Mouse (Mus musculus) limb, embryonic 13.5 days (tissue): Measurements from ENCODE around the gene Ppp1r1b. TPM values are rescaled to one million over a fixed set of nuclear protein-coding genes. Genes with fewer than 3 reads are reported as not detected.

Experiments used
- ATAC-seq: fragments of 200-750 bp; cut with Nextera tagmentation; 2 replicates; pipeline ENCODE4 v1.8.0; 2017; ENCODE audit warnings: low read depth, moderate number of reproducible peaks, moderate TSS enrichment; ENCODE audit not compliant: low FRiP score
- H3K27ac ChIP-seq: fragments of 300-500 bp; sonication (generic); 2 replicates; pipeline ENCODE4 v1.5.1; 2015; ENCODE audit warnings: inconsistent platforms, mild to moderate bottlenecking, moderate library complexity
- H3K27me3 ChIP-seq: fragments of 300-500 bp; sonication (generic); 2 replicates; pipeline ENCODE4 v1.6.1; 2015; ENCODE audit warnings: mild to moderate bottlenecking, inconsistent platforms
- H3K36me3 ChIP-seq: fragments of 300-500 bp; sonication (generic); 2 replicates; pipeline ENCODE4 v1.6.1; 2015; ENCODE audit warnings: inconsistent platforms, mild to moderate bottlenecking, moderate library complexity
- H3K4me1 ChIP-seq: fragments of 300-500 bp; sonication (generic); 2 replicates; pipeline ENCODE4 v1.6.1; 2015; ENCODE audit warnings: inconsistent platforms
- H3K4me2 ChIP-seq: fragments of 300-500 bp; sonication (generic); replicated peaks from 2 replicates; pipeline ENCODE4 v1.6.1; 2015; ENCODE audit warnings: inconsistent platforms, mild to moderate bottlenecking, moderate library complexity
- H3K4me3 ChIP-seq: fragments of 300-500 bp; sonication (generic); 2 replicates; pipeline ENCODE4 v1.5.1; 2015; ENCODE audit warnings: moderate library complexity, mild to moderate bottlenecking, inconsistent platforms
- H3K9ac ChIP-seq: fragments of 300-500 bp; sonication (generic); 2 replicates; pipeline ENCODE4 v1.6.1; 2015; ENCODE audit warnings: mild to moderate bottlenecking, inconsistent platforms
- H3K9me3 ChIP-seq: fragments of 300-500 bp; sonication (generic); 2 replicates; pipeline ENCODE4 v1.6.1; 2016; ENCODE audit warnings: inconsistent platforms
- WGBS: fragments of 180-500 bp; shearing (Covaris S2); methylation state at CpG from one replicate; pipeline ENCODE4 v1.1.7; 2015; 5-methylcytosine and 5-hydroxymethylcytosine counted together
- polyA plus RNA-seq: library from polyadenylated mRNA; unstranded; fragments of >200 nt; fragmentation: Nextera tagmentation; extraction: Ambion mirVana; gene quantifications from 2 replicates; pipeline ENCODE4 v1.2.1, GENCODE M21; 2015

The Ppp1r1b gene
- polyA plus RNA-seq, 1 experiment from 2014 or later = 1.5 TPM

DNA sequence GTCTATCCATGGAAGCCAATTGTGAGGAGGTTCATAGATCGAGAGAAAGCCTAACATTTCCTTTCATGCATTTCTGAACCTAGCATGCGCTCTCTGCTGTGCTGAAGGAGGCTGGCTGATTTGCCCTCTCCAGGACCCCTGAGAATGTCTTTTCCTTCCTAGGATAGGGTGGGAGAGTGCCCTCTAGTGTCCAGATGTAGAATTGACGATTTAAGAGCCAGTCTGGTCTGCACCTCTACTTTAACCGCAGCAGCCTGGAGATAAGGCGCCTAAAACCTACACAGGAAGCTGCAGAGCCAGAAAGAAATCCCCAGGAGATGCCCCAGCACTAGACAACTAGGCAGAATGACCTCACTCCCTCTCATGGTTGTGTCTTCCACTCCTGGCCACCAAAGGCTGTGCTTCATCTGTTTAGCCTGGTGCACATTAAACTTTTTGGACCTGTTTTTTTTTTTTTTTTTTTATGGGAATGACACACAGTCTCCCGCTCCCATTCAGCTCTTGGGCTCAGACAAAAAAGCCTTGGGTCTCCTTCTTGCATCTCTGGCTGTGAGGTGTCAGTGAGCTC is 7.6 kb downstream of the Ppp1r1b start:
- no peaks in the 10 kb centered on the region for H3K9me3 ChIP-seq
- H3K27me3 ChIP-seq = peaks cover 45% of the 10 kb centered on the region
- H3K4me3 ChIP-seq = no peak overlapping the region

DNA sequence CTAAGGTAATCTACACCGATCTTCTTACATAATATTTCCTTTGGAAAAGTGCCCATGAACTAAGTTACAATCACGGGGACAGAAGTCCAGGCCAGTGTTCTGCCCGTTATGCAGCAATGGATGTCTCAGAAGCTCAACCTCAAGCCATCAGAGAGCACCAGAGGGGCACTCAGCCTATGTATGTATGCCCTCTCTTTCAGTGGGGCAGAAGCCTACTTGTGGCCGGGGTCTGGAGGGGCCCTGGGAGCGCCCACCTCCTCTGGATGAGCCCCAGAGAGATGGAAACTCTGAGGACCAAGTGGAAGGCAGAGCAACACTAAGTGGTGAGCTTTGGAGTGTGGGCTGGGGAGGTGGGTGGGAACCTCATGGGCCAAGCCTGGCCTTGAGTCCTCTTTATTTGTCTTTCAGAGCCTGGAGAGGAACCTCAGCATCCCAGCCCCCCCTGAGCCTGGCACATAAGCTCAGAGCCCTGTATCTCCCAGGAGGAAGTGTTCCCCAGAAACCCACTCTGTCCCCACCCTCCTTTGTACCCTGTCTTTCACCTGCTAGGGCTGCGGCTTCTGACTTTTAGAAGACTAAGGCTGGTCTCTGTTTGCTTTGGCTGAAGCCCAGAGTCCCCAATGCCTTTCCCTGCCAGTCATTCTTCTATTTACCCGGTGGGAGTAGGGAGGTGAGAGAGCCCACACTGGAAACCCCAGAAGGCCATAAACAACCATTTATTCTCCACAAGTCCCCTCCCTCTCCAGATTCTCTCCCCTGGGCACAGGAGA is 8.6 kb downstream of the Ppp1r1b start:
- Histone ChIP-seq H3K4me3 (no peak overlapping the region), H3K4me2 (0 out of 2 replicates have a peak overlapping the region, but pooled peaks have one; percentile 74), H3K9me3 (no peaks in the 10 kb centered on the region), H3K27ac (no peak overlapping the region), H3K27me3 (peaks cover 35% of the 10 kb centered on the region), H3K4me1 (peaks cover 48% of the 10 kb centered on the region), H3K9ac (no peak overlapping the region), H3K36me3 (no peaks in the 10 kb centered on the region)
- no peak for ATAC-seq
- 78% methylated on average over 7 of the region's 7 CpGs for WGBS

More for the DNA sequence above, 7.6 kb downstream of the Ppp1r1b start:
- no peak overlapping the region for H3K4me2 ChIP-seq
- no peak overlapping the region for H3K9ac ChIP-seq
- peaks cover 48% of the 10 kb centered on the region for H3K4me1 ChIP-seq
- WGBS = 7% methylated on average over 6 of the region's 6 CpGs
- no peak for ATAC-seq
- no peak overlapping the region for H3K27ac ChIP-seq
- H3K36me3 ChIP-seq = no peaks in the 10 kb centered on the region

DNA sequence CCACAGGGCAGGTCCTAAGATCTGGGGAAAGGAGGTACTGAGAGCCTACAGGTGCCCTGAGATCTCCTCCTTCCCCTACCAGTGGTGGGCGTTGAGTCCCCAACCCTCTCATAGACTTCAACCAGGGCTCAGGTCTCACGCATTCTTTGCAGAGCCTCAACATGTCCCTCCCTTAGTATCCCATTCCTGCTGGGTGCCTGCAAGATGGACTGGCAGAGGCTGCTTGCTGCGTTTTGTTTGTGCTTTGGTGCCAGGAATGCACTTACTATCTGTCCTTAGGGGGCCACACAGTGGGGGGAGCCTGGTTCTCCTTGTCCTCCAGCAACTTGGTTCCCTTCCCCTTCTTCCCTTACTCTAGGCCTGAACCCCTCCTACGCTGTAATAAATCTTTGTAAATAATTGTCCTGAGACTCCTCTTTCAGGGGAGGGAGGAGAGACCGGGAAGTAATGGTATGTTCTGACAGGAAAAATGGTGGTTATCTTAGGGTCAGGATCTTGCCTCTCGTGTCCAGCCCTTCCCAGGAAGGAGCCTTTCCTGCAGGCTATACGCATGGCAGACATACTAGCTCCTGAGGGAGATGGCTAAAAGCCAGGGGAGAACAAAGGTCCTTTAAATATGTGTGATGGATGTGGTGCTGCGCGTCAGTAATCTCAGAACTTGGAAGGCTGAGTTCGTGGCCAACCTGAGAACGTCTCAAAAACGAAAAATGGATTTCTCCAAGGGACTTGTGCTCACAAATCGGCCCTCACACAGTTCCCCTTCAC is 9.4 kb downstream of the Ppp1r1b start:
- Histone ChIP-seq H3K4me3 (peak overlapping the region; percentile 66), H3K9ac (peak overlapping the region; percentile 74), H3K27me3 (peaks cover 28% of the 10 kb centered on the region), H3K4me1 (peaks cover 48% of the 10 kb centered on the region), H3K9me3 (no peaks in the 10 kb centered on the region), H3K36me3 (no peaks in the 10 kb centered on the region), H3K4me2 (peak overlapping the region; percentile 74), H3K27ac (peak overlapping the region; percentile 79)
- 7% methylated on average over 13 of the region's 13 CpGs for WGBS
- ATAC-seq = no peak

DNA sequence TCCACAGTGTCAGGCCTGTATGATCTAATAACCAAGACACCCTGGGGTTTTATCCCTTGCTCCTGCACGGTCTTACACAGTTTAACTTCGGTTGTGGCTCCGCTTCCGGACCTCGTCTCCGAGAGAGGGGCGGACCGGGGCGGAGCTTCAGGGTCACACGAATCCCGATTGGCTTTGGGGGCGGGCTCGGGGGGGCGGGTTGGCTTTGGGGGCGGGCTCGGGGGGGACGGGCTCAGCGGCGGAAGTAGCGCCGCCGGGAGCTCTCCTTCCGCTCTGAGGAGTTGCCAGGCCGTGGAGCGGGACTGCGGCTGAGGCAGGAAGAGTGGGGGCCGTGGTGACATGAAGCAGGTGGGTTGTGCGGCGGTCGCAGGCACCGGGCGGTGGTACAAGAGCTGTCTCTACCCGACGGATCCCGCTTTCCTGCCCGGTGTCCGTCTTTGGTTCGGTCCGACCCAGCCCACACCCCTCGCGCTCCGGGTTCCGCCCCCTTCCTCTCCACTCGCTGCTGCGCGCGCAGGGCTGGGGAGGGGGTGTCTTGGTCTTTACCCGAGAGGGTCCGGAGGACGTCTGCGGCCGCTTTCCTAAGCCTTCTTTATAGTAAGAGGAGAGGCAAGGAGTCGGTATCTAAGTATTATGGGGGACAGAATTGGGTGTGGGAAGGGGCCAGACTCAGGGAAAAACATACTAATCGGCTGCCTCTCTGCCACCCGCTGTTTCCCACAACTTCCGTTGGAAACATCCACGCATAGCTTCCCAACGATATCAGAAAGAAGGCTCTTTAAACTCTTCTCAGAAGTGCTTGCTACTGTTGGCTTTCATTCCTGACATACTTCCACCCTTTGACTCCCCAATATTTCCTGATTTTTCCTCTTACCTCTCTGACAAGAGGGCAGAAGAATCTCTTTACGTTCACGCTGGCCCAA is 10.2 kb downstream of the Ppp1r1b start, which contains the start of gene Stard3:
TSS of gene Stard3 (plus strand) at position 208 of the 923 bp plus-strand sequence.
- H3K4me3 ChIP-seq = peak within 1 kb of the TSS; percentile 66
- H3K9ac ChIP-seq = peak within 1 kb of the TSS; percentile 74
- H3K4me1 ChIP-seq = peaks cover 45% of the 10 kb centered on the region
- WGBS = under 1% methylated on average over 60 of the region's 60 CpGs
- peaks cover 19% of the 10 kb centered on the region for H3K27me3 ChIP-seq
- no peaks in the 10 kb centered on the region for H3K9me3 ChIP-seq
- ATAC-seq = peak; percentile 90
- no peaks in the 10 kb centered on the region for H3K36me3 ChIP-seq
- peak within 1 kb of the TSS; percentile 86 for H3K27ac ChIP-seq
- peak within 1 kb of the TSS; percentile 85 for H3K4me2 ChIP-seq

DNA sequence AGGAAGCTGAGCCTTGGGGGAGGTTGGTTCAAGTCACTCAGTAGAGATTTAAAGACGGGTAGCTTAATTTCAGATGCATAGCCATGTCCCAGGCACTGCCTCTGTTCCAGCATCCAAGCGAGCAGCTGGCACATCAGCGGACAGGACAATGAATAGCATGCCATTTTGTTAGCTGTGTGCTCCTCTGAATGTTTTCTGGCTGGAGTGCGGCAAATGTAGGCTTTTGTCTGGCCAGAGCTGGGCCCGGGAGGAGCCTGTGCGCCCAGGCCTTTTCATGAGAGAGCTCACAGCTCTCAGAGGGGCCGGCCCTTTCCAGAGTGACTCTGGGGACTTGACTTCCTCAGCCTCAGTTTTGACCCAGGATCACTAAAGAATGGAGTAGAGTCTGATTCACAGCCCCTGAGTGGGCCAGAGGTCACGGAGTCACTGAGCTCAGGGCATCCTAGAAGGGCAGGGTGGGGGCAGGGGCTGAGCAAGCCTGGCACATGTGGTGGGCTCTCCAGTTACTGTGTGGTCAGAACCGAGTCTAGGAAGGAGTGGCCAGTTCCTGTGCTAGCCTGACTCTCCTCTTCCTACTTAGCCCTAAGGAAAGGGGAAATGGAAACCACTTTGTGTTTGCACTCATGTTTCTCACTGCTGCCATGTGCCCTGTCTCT is 12.8 kb downstream of the Ppp1r1b start:
- 80% methylated on average over 9 of the region's 9 CpGs for WGBS
- no peak for ATAC-seq
- no peak overlapping the region for H3K4me3 ChIP-seq
- H3K9me3 ChIP-seq = no peaks in the 10 kb centered on the region
- H3K4me2 ChIP-seq = no peak overlapping the region
- no peak overlapping the region for H3K27ac ChIP-seq
- no peaks in the 10 kb centered on the region for H3K36me3 ChIP-seq
- H3K9ac ChIP-seq = peak overlapping the region; percentile 45
- no peaks in the 10 kb centered on the region for H3K27me3 ChIP-seq
- H3K4me1 ChIP-seq = peaks cover 23% of the 10 kb centered on the region

DNA sequence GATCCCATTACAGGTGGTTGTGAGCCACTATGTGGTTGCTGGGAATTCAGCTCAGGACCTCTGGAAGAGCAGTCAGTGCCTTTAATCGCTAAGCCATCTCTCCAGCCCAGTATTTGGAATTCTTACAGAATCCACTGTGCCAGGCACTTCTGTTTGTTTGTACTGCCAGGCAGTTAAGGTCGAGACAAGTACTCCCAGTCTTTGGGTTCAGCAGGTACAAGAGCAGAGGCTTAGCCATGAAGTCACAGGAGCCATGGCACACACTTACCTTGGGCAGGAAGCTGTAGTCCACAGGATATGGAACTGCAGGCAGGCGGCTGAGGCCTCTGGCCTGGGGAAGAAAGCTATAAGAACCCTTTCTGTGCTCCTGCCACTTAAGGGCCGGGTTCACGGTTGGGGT is 15.6 kb downstream of the Ppp1r1b start:
- no peak overlapping the region for H3K4me3 ChIP-seq
- peaks cover 10% of the 10 kb centered on the region for H3K4me1 ChIP-seq
- no peak overlapping the region for H3K27ac ChIP-seq
- no peaks in the 10 kb centered on the region for H3K9me3 ChIP-seq
- WGBS = 81% methylated on average over 5 of the region's 5 CpGs
- no peaks in the 10 kb centered on the region for H3K27me3 ChIP-seq
- no peak for ATAC-seq
- peaks cover 4% of the 10 kb centered on the region; the same call in 1 of the 2 replicates for H3K36me3 ChIP-seq
- H3K9ac ChIP-seq = no peak overlapping the region
- H3K4me2 ChIP-seq = no peak overlapping the region

DNA sequence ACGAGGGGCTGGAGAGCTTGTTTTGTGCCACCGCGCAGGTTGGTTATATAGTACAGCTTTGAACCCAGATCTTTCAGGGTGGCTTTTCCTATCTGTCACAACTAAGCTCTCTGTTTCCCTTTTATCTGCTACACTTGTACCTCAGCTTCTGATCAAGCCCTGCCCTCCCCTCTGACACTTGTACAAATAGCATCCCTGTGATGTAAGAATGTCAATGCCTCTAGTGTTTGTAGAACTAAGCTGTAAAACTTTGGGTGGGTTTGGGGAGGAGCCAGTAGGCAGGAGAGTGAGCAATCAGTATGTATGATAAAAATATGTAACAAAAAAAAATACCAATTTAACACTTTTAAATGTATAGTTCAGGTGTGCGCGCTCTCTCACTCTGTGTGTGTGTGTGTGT is 16.2 kb downstream of the Ppp1r1b start:
- H3K9ac ChIP-seq = no peak overlapping the region
- no peak overlapping the region for H3K4me2 ChIP-seq
- WGBS = 91% methylated on average over 5 of the region's 5 CpGs
- peaks cover 4% of the 10 kb centered on the region; the same call in 1 of the 2 replicates for H3K36me3 ChIP-seq
- H3K27me3 ChIP-seq = no peaks in the 10 kb centered on the region
- no peak for ATAC-seq
- no peak overlapping the region for H3K27ac ChIP-seq
- H3K4me3 ChIP-seq = no peak overlapping the region
- H3K4me1 ChIP-seq = peaks cover 5% of the 10 kb centered on the region
- H3K9me3 ChIP-seq = no peaks in the 10 kb centered on the region

DNA sequence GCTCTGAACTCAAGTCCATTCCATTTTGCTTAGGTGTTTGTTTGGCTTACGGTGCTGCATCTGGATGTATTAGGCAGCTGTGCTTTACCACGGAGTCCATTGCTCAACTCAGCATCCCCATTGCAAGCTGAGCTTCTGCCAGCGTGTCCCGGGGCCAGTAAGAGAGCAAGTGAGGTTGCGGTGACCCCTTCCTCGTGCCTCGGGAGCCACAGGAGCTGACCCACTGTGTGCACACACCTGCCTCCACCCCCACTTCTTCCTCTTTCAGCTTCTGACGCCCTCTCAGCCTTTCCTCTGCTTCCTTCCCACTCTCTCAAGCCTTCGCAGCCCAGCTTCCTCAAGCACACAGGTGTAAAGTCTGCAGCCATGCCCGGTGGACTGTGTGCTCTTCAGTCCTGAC is 18.1 kb downstream of the Ppp1r1b start:
- peaks cover 4% of the 10 kb centered on the region; the same call in 1 of the 2 replicates for H3K36me3 ChIP-seq
- H3K27me3 ChIP-seq = no peaks in the 10 kb centered on the region
- H3K4me2 ChIP-seq = no peak overlapping the region
- ATAC-seq = no peak
- H3K9me3 ChIP-seq = no peaks in the 10 kb centered on the region
- no peak overlapping the region for H3K27ac ChIP-seq
- H3K4me1 ChIP-seq = no peaks in the 10 kb centered on the region
- no peak overlapping the region for H3K4me3 ChIP-seq
- WGBS = 73% methylated on average over 10 of the region's 10 CpGs
- H3K9ac ChIP-seq = no peak overlapping the region

DNA sequence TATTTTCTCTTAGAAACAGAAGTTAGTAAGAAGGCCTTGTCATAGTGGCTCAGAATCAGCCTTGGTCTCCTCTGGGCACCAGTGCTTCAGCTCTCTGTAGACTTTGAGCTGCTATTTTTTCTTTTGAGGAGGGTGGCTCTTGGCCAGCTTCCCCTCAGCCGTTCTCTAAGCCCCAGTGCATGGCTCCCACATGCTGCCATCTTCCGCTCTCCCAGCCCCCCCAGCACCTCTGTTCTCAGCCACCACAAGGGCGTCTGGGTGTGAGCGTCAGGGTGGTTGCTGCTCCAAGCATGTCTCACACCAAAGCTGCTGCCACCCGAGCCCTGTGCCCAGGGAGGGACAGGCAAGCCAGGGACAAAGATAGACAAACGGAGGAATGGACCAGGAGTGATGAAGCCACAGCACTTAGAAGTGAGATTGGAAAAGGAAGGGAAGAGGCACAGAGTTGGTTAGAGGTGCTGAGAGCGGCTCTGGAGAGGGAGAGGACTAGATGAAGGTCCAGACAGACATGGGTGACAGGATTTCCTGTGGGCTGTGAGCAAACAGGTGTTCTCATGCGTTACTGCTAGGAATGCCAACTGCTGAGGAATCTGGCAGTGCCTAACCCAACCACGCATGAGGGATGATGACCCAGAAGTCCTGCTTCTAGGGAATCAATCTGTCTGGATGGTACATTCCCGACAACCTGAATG is 19.1 kb downstream of the Ppp1r1b start:
- Histone ChIP-seq H3K36me3 (peaks cover 4% of the 10 kb centered on the region; the same call in 1 of the 2 replicates), H3K4me2 (no peak overlapping the region), H3K4me3 (no peak overlapping the region), H3K27me3 (no peaks in the 10 kb centered on the region), H3K27ac (no peak overlapping the region), H3K4me1 (no peaks in the 10 kb centered on the region), H3K9me3 (no peaks in the 10 kb centered on the region), H3K9ac (no peak overlapping the region)
- no peak for ATAC-seq
- WGBS = 81% methylated on average over 10 of the region's 10 CpGs

DNA sequence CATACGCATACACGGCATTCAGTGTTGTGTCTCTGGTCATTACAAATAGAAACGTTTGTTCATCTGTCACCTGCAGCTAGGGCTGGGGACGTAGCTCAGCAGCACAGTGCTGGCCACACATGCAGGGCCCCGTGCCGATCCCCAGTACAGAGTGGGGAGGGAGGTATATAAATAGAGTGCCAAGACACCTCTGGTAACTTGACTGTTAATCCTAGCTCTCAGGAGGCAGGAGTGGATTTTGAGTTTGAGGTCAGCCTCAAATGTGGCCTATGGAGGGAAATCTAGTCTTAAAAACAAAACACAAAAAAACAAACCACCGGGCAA is 19.6 kb downstream of the Ppp1r1b start:
- Histone ChIP-seq H3K4me2 (no peak overlapping the region), H3K27ac (no peak overlapping the region), H3K4me3 (no peak overlapping the region), H3K9ac (no peak overlapping the region), H3K27me3 (no peaks in the 10 kb centered on the region), H3K36me3 (peaks cover 5% of the 10 kb centered on the region; the same call in 1 of the 2 replicates), H3K9me3 (no peaks in the 10 kb centered on the region), H3K4me1 (no peaks in the 10 kb centered on the region)
- 77% methylated on average over 7 of the region's 7 CpGs for WGBS
- no peak for ATAC-seq

DNA sequence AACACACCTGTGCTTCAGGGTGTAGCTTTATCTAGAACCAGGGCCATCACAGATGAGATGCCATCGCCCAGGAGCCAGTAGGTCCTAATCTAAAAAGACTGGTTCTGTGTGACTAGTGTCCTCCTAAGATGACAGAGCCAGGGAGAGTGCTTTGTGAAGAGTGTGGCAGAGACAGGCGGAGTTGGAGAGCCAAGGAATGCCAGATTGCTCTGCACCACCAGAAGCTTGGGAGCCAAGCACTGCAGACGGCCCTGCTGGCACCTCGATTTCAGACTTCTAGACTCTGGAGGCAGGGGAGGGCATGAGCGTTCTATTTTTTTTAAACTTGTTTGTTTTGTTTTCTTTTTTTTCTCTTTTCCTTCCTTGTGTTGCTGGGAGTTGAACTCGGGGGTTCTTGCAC is 21.1 kb downstream of the Ppp1r1b start:
- no peaks in the 10 kb centered on the region for H3K9me3 ChIP-seq
- H3K36me3 ChIP-seq = peaks cover 14% of the 10 kb centered on the region; the same call in 1 of the 2 replicates
- H3K27ac ChIP-seq = no peak overlapping the region
- WGBS = 87% methylated on average over 6 of the region's 6 CpGs
- ATAC-seq = no peak
- H3K4me3 ChIP-seq = no peak overlapping the region
- H3K9ac ChIP-seq = no peak overlapping the region
- H3K4me2 ChIP-seq = no peak overlapping the region
- H3K27me3 ChIP-seq = no peaks in the 10 kb centered on the region
- H3K4me1 ChIP-seq = no peaks in the 10 kb centered on the region
